Mouse (Mus musculus) kidney, embryonic 15.5 days (tissue): ENCODE results near the gene Atp1b2. TPM values are rescaled to one million over a fixed set of nuclear protein-coding genes. Genes with fewer than 3 reads are reported as not detected.

ENCODE experiments used
- ATAC-seq: fragments of 200-750 bp; cut with Nextera tagmentation; replicated peaks from 2 replicates; pipeline ENCODE4 v1.8.0; 2017; ENCODE audit warnings: moderate TSS enrichment; ENCODE audit not compliant: low FRiP score
- H3K27ac ChIP-seq: fragments of 300-500 bp; sonication (generic); 2 replicates; pipeline ENCODE4 v1.5.1; 2015; ENCODE audit warnings: mild to moderate bottlenecking, inconsistent platforms
- H3K27me3 ChIP-seq: fragments of 300-500 bp; sonication (generic); 2 replicates; pipeline ENCODE4 v1.6.1; 2015; ENCODE audit warnings: inconsistent platforms
- H3K36me3 ChIP-seq: fragments of 300-500 bp; sonication (generic); 2 replicates; pipeline ENCODE4 v1.6.1; 2015; ENCODE audit warnings: inconsistent platforms
- H3K4me1 ChIP-seq: fragments of 300-500 bp; sonication (generic); 2 replicates; pipeline ENCODE4 v1.6.1; 2015; ENCODE audit warnings: inconsistent platforms
- H3K4me2 ChIP-seq: fragments of 300-500 bp; sonication (generic); 2 replicates; pipeline ENCODE4 v1.6.1; 2015; ENCODE audit warnings: moderate library complexity, mild to moderate bottlenecking, inconsistent platforms
- H3K4me3 ChIP-seq: fragments of 300-500 bp; sonication (generic); replicated peaks from 2 replicates; pipeline ENCODE4 v1.5.1; 2015; ENCODE audit warnings: mild to moderate bottlenecking, inconsistent platforms
- H3K9ac ChIP-seq: fragments of 300-500 bp; sonication (generic); 2 replicates; pipeline ENCODE4 v1.6.1; 2015; ENCODE audit warnings: mild to moderate bottlenecking, inconsistent platforms
- H3K9me3 ChIP-seq: fragments of 300-500 bp; sonication (generic); replicated peaks from 2 replicates; pipeline ENCODE4 v1.6.1; 2016; ENCODE audit warnings: inconsistent platforms
- WGBS: fragments of 180-500 bp; shearing (Covaris S2); methylation state at CpG from one replicate; pipeline ENCODE4 v1.1.7; 2015; ENCODE audit warnings: mixed read lengths; 5-methylcytosine and 5-hydroxymethylcytosine counted together
- polyA plus RNA-seq: library from polyadenylated mRNA; unstranded; fragments of >200 nt; fragmentation: Nextera tagmentation; extraction: Ambion mirVana; gene quantifications from 2 replicates; pipeline ENCODE4 v1.2.1, GENCODE M21; 2015

The Atp1b2 gene
- polyA plus RNA-seq, 1 experiment from 2014 or later: 13.5 TPM

GRCm38 (mm10) chr11:69589207-69589834 lies 16.4 kb downstream of the Atp1b2 start:
- Histone ChIP-seq H3K9ac (no peak overlapping the region), H3K4me3 (no peak overlapping the region), H3K27me3 (no peaks in the 10 kb centered on the region), H3K36me3 (peaks cover 86% of the 10 kb centered on the region), H3K27ac (no peak overlapping the region), H3K4me2 (no peak overlapping the region), H3K4me1 (0 out of 2 replicates have a peak, but pooled peaks cover 3% of the 10 kb centered on the region), H3K9me3 (no peaks in the 10 kb centered on the region)
- ATAC-seq: no peak
- 90% methylated on average over 22 of the region's 22 CpGs for WGBS

- Histone ChIP-seq H3K4me2 (no peak overlapping the region), H3K4me3 (no peak overlapping the region), H3K27me3 (no peaks in the 10 kb centered on the region), H3K9me3 (no peaks in the 10 kb centered on the region), H3K9ac (no peak overlapping the region), H3K36me3 (peaks cover 66% of the 10 kb centered on the region), H3K27ac (no peak overlapping the region), H3K4me1 (peaks cover 18% of the 10 kb centered on the region)
- WGBS: 78% methylated on average over 7 of the region's 7 CpGs
- no peak for ATAC-seq
These were observed 19.9 kb downstream of the Atp1b2 start for GRCm38 (mm10) chr11:69585718-69586325.

- Histone ChIP-seq H3K27me3 (no peaks in the 10 kb centered on the region), H3K4me2 (no peak overlapping the region), H3K9ac (no peak overlapping the region), H3K36me3 (peaks cover 57% of the 10 kb centered on the region), H3K4me1 (peaks cover 18% of the 10 kb centered on the region), H3K9me3 (no peaks in the 10 kb centered on the region), H3K4me3 (no peak overlapping the region), H3K27ac (no peak overlapping the region)
- 97% methylated on average over 13 of the region's 13 CpGs for WGBS
- no peak for ATAC-seq
These were observed 20.8 kb downstream of the Atp1b2 start for GRCm38 (mm10) chr11:69584937-69585336.

GRCm38 (mm10) chr11:69584008-69584407 lies 21.7 kb downstream of the Atp1b2 start:
- 76% methylated on average over 7 of the region's 7 CpGs for WGBS

GRCm38 (mm10) chr11:69582230-69582805 lies 23.4 kb downstream of the Atp1b2 start:
- peak overlapping the region; percentile 97 for H3K27ac ChIP-seq
- H3K4me3 ChIP-seq: peak overlapping the region; percentile 66
- H3K9ac ChIP-seq: peak overlapping the region; percentile 81
- H3K27me3 ChIP-seq: no peaks in the 10 kb centered on the region
- ATAC-seq: no peak
- peaks cover 36% of the 10 kb centered on the region for H3K4me1 ChIP-seq
- WGBS: 63% methylated on average over 9 of the region's 9 CpGs
- peaks cover 31% of the 10 kb centered on the region for H3K36me3 ChIP-seq
- no peaks in the 10 kb centered on the region for H3K9me3 ChIP-seq
- peak overlapping the region; percentile 86 for H3K4me2 ChIP-seq

More at GRCm38 (mm10) chr11:69584008-69584407, 21.7 kb downstream of the Atp1b2 start:
- H3K9me3 ChIP-seq: no peaks in the 10 kb centered on the region
- no peak overlapping the region for H3K4me2 ChIP-seq
- no peak overlapping the region for H3K27ac ChIP-seq
- H3K4me3 ChIP-seq: no peak overlapping the region
- H3K9ac ChIP-seq: no peak overlapping the region
- H3K4me1 ChIP-seq: peaks cover 23% of the 10 kb centered on the region
- no peaks in the 10 kb centered on the region for H3K27me3 ChIP-seq
- ATAC-seq: no peak
- peaks cover 47% of the 10 kb centered on the region for H3K36me3 ChIP-seq

- Histone ChIP-seq H3K36me3 (peaks cover 31% of the 10 kb centered on the region), H3K4me3 (peak overlapping the region; percentile 66), H3K9ac (peak overlapping the region; percentile 81), H3K4me1 (peaks cover 41% of the 10 kb centered on the region), H3K4me2 (peak overlapping the region; percentile 86), H3K27me3 (no peaks in the 10 kb centered on the region), H3K27ac (peak overlapping the region; percentile 97), H3K9me3 (no peaks in the 10 kb centered on the region)
- no peak for ATAC-seq
- WGBS: under 1% methylated on average over 8 of the region's 8 CpGs
These were observed 23.9 kb downstream of the Atp1b2 start for GRCm38 (mm10) chr11:69581814-69582213.

- H3K4me3 ChIP-seq: peak overlapping the region; percentile 66
- peak overlapping the region; percentile 97 for H3K27ac ChIP-seq
- H3K4me1 ChIP-seq: peaks cover 42% of the 10 kb centered on the region
- no peaks in the 10 kb centered on the region for H3K27me3 ChIP-seq
- whole genome bisulfite sequencing: 0% methylated on average over 36 of the region's 36 CpGs
- H3K9ac ChIP-seq: peak overlapping the region; percentile 81
- no peaks in the 10 kb centered on the region for H3K9me3 ChIP-seq
- peak overlapping the region; percentile 86 for H3K4me2 ChIP-seq
- peak; percentile 86 for ATAC-seq
- peaks cover 26% of the 10 kb centered on the region for H3K36me3 ChIP-seq
These were observed 24.5 kb downstream of the Atp1b2 start for GRCm38 (mm10) chr11:69581147-69581688.

- Histone ChIP-seq H3K36me3 (peaks cover 29% of the 10 kb centered on the region), H3K9ac (peak overlapping the region; percentile 81), H3K27ac (peak overlapping the region; percentile 97), H3K27me3 (no peaks in the 10 kb centered on the region), H3K9me3 (no peaks in the 10 kb centered on the region), H3K4me1 (peaks cover 42% of the 10 kb centered on the region), H3K4me3 (peak overlapping the region; percentile 66), H3K4me2 (peak overlapping the region; percentile 86)
- WGBS: under 1% methylated on average over 25 of the region's 25 CpGs
- ATAC-seq: 0 out of 2 replicates have a peak, but pooled peaks have one; percentile 0
These were observed 25.1 kb downstream of the Atp1b2 start for GRCm38 (mm10) chr11:69580572-69581146.

- peak within 1 kb of the TSS; percentile 97 for H3K27ac ChIP-seq
- peak within 1 kb of the TSS; percentile 86 for H3K4me2 ChIP-seq
- ATAC-seq: peak; percentile 71
- no peaks in the 10 kb centered on the region for H3K27me3 ChIP-seq
- peak within 1 kb of the TSS; percentile 66 for H3K4me3 ChIP-seq
- WGBS: under 1% methylated on average over 13 of the region's 13 CpGs
- peaks cover 43% of the 10 kb centered on the region for H3K4me1 ChIP-seq
- H3K9me3 ChIP-seq: no peaks in the 10 kb centered on the region
- H3K9ac ChIP-seq: peak within 1 kb of the TSS; percentile 81
- peaks cover 30% of the 10 kb centered on the region for H3K36me3 ChIP-seq
These were observed 25.6 kb downstream of the Atp1b2 start, which contains the start of the genes Wrap53 and Trp53 for GRCm38 (mm10) chr11:69580091-69580514. Gene Wrap53, minus strand, starts transcription at chr11:69580255. Gene Trp53, plus strand, starts transcription at chr11:69580359.

- Histone ChIP-seq H3K9me3 (no peaks in the 10 kb centered on the region), H3K4me1 (peaks cover 46% of the 10 kb centered on the region), H3K4me2 (peak overlapping the region; percentile 86)
These were observed 26.4 kb downstream of the Atp1b2 start for GRCm38 (mm10) chr11:69579128-69580017.

GRCm38 (mm10) chr11:69578301-69578700 lies 27.4 kb downstream of the Atp1b2 start:
- H3K27ac ChIP-seq: peak overlapping the region; percentile 83
- no peak for ATAC-seq
- WGBS: 10% methylated on average over 15 of the region's 15 CpGs

More at GRCm38 (mm10) chr11:69579128-69580017, 26.4 kb downstream of the Atp1b2 start:
- peak; percentile 94 for ATAC-seq
- peak overlapping the region; percentile 97 for H3K27ac ChIP-seq
- no peaks in the 10 kb centered on the region for H3K27me3 ChIP-seq
- peak overlapping the region; percentile 81 for H3K9ac ChIP-seq
- peaks cover 33% of the 10 kb centered on the region for H3K36me3 ChIP-seq
- peak overlapping the region; percentile 66 for H3K4me3 ChIP-seq
- 2% methylated on average over 39 of the region's 39 CpGs for WGBS

More at GRCm38 (mm10) chr11:69578301-69578700, 27.4 kb downstream of the Atp1b2 start:
- Histone ChIP-seq H3K4me1 (peaks cover 46% of the 10 kb centered on the region), H3K9me3 (no peaks in the 10 kb centered on the region), H3K4me2 (peak overlapping the region; percentile 86), H3K27me3 (no peaks in the 10 kb centered on the region), H3K9ac (peak overlapping the region; percentile 63), H3K36me3 (peaks cover 39% of the 10 kb centered on the region), H3K4me3 (peak overlapping the region; percentile 66)
